Mouse (Mus musculus) liver, postnatal 0 days (tissue): ENCODE measurements at regions not wholly inside any gene's neighbourhood (a gene's known extent, or its start where the extent isn't known, plus 50 kb on each side); places are given as distances from the start of the nearest gene placed in this dataset.

Experiments used
- ATAC-seq: fragments of 200-750 bp; cut with Nextera tagmentation; 2 replicates; pipeline ENCODE4 v1.8.0; 2017; ENCODE audit warnings: mild to moderate bottlenecking, moderate library complexity
- DNase-seq: peaks from one replicate; pipeline ENCODE4 v3.0.0-alpha.2; 2016
- H3K27ac ChIP-seq: fragments of 300-500 bp; sonication (generic); 2 replicates; pipeline ENCODE4 v1.5.1; 2014; ENCODE audit warnings: antibody characterized with exemption, moderate library complexity, mild to moderate bottlenecking, low read depth
- H3K27me3 ChIP-seq: fragments of 300-500 bp; sonication (generic); 2 replicates; pipeline ENCODE4 v1.6.1; 2014; ENCODE audit warnings: low read length, control low read depth, mixed read lengths; ENCODE audit not compliant: insufficient read depth
- H3K36me3 ChIP-seq: fragments of 300-500 bp; sonication (generic); replicated peaks from 2 replicates; pipeline ENCODE4 v1.6.1; 2014; ENCODE audit warnings: mild to moderate bottlenecking, control low read depth, low read length, moderate library complexity, mixed read lengths; ENCODE audit not compliant: insufficient read depth
- H3K4me1 ChIP-seq: fragments of 300-500 bp; sonication (generic); 2 replicates; pipeline ENCODE4 v1.6.1; 2014; ENCODE audit warnings: antibody characterized with exemption, mild to moderate bottlenecking, control low read depth; ENCODE audit not compliant: insufficient read depth
- H3K4me2 ChIP-seq: fragments of 300-500 bp; sonication (generic); 2 replicates; pipeline ENCODE4 v1.6.1; 2014; ENCODE audit warnings: low read depth, mild to moderate bottlenecking, low read length, moderate library complexity, mixed read lengths
- H3K4me3 ChIP-seq: fragments of 300-500 bp; sonication (generic); 2 replicates; pipeline ENCODE4 v1.5.1; 2014; ENCODE audit warnings: low read depth, low read length
- H3K9ac ChIP-seq: fragments of 300-500 bp; sonication (generic); replicated peaks from 2 replicates; pipeline ENCODE4 v1.6.1; 2014; ENCODE audit warnings: mild to moderate bottlenecking, moderate library complexity
- H3K9me3 ChIP-seq: fragments of 300-500 bp; sonication (generic); 2 replicates; pipeline ENCODE4 v1.6.1; 2016; ENCODE audit warnings: mild to moderate bottlenecking, control low read depth, low read length, mixed read lengths
- CTCF ChIP-seq: sonication (generic); IDR thresholded peaks from 2 replicates; pipeline ENCODE4 v1.5.1; 2016; ENCODE audit warnings: antibody characterized with exemption, low read depth
- EP300 ChIP-seq: IDR thresholded peaks from 2 replicates; pipeline ENCODE4 v1.6.1; 2016; ENCODE audit warnings: antibody characterized with exemption, low read depth, mild to moderate bottlenecking
- WGBS: fragments of 180-500 bp; shearing (Covaris S2); extraction: QIAGEN DNeasy Blood & Tissue Kit; methylation state at CpG from one replicate; pipeline ENCODE4 v1.1.7; 2014; ENCODE audit not compliant: insufficient replicate concordance; 5-methylcytosine and 5-hydroxymethylcytosine counted together

GRCm38 (mm10) chr16:49965528-49966250 lies 165.4 kb downstream of the Cd47 start:
- no peaks in the 10 kb centered on the region for H3K27me3 ChIP-seq
- H3K9ac ChIP-seq = 0 out of 2 replicates have a peak overlapping the region, but pooled peaks have one; percentile 28
- ATAC-seq = peak; percentile 62
- no peaks in the 10 kb centered on the region for H3K36me3 ChIP-seq
- no peaks in the 10 kb centered on the region for H3K9me3 ChIP-seq
- peak overlapping the region; percentile 33 for H3K4me2 ChIP-seq
- peaks cover 22% of the 10 kb centered on the region for H3K4me1 ChIP-seq
- WGBS = 37% methylated on average over 7 of the region's 7 CpGs
- TF ChIP-seq EP300 (no peak), CTCF (no peak)
- no peak overlapping the region for H3K4me3 ChIP-seq
- H3K27ac ChIP-seq = peak overlapping the region; percentile 58
- DNase-seq = no peak

GRCm38 (mm10) chr16:49966251-49966588 lies 165.9 kb downstream of the Cd47 start:
- 43% methylated on average over 2 of the region's 2 CpGs for WGBS
- TF ChIP-seq EP300 (no peak), CTCF (no peak)
- peak; percentile 49 for ATAC-seq

GRCm38 (mm10) chr16:49967110-49967509 lies 166.8 kb downstream of the Cd47 start:
- H3K4me3 ChIP-seq = no peak overlapping the region
- TF ChIP-seq CTCF (no peak), EP300 (no peak)

More at GRCm38 (mm10) chr16:49966251-49966588, 165.9 kb downstream of the Cd47 start:
- H3K4me1 ChIP-seq = peaks cover 25% of the 10 kb centered on the region
- H3K27ac ChIP-seq = peak overlapping the region; percentile 58
- H3K4me2 ChIP-seq = peak overlapping the region; percentile 33; the same call in 1 of the 2 replicates
- no peak overlapping the region for H3K4me3 ChIP-seq
- no peaks in the 10 kb centered on the region for H3K27me3 ChIP-seq
- no peaks in the 10 kb centered on the region for H3K36me3 ChIP-seq
- no peak overlapping the region for H3K9ac ChIP-seq
- H3K9me3 ChIP-seq = no peaks in the 10 kb centered on the region
- no peak for DNase-seq

GRCm38 (mm10) chr16:49968291-49968870 lies 168.0 kb downstream of the Cd47 start:
- H3K4me2 ChIP-seq = no peak overlapping the region
- no peaks in the 10 kb centered on the region for H3K36me3 ChIP-seq
- H3K27me3 ChIP-seq = no peaks in the 10 kb centered on the region
- WGBS = 70% methylated on average over 4 of the region's 4 CpGs
- no peaks in the 10 kb centered on the region for H3K9me3 ChIP-seq
- no peak for ATAC-seq
- no peak overlapping the region for H3K27ac ChIP-seq
- TF ChIP-seq EP300 = no peak
- TF ChIP-seq CTCF = no peak
- no peak overlapping the region for H3K4me3 ChIP-seq
- H3K4me1 ChIP-seq = peaks cover 25% of the 10 kb centered on the region
- DNase-seq = no peak
- H3K9ac ChIP-seq = no peak overlapping the region

More at GRCm38 (mm10) chr16:49967110-49967509, 166.8 kb downstream of the Cd47 start:
- Histone ChIP-seq H3K36me3 (no peaks in the 10 kb centered on the region), H3K9ac (no peak overlapping the region), H3K9me3 (no peaks in the 10 kb centered on the region), H3K27ac (no peak overlapping the region), H3K4me1 (peaks cover 25% of the 10 kb centered on the region), H3K4me2 (no peak overlapping the region), H3K27me3 (no peaks in the 10 kb centered on the region)
- ATAC-seq (no peak), DNase-seq (no peak)
- 70% methylated on average over 7 of the region's 7 CpGs for WGBS

- DNase-seq (no peak), ATAC-seq (no peak)
- Histone ChIP-seq H3K9me3 (no peaks in the 10 kb centered on the region), H3K4me1 (peaks cover 25% of the 10 kb centered on the region), H3K4me2 (no peak overlapping the region), H3K36me3 (no peaks in the 10 kb centered on the region), H3K9ac (no peak overlapping the region), H3K4me3 (no peak overlapping the region), H3K27ac (no peak overlapping the region), H3K27me3 (no peaks in the 10 kb centered on the region)
- TF ChIP-seq CTCF = no peak
- no peak for TF ChIP-seq EP300
- 82% methylated on average over 4 of the region's 4 CpGs for WGBS
These were observed 168.7 kb downstream of the Cd47 start for GRCm38 (mm10) chr16:49969035-49969434.

- no peak overlapping the region for H3K27ac ChIP-seq
- no peaks in the 10 kb centered on the region for H3K36me3 ChIP-seq
- peaks cover 19% of the 10 kb centered on the region for H3K4me1 ChIP-seq
- no peaks in the 10 kb centered on the region for H3K27me3 ChIP-seq
- no peak overlapping the region for H3K4me2 ChIP-seq
- no peak for DNase-seq
- no peak for TF ChIP-seq EP300
- TF ChIP-seq CTCF = no peak
- no peak for ATAC-seq
- no peak overlapping the region for H3K4me3 ChIP-seq
- no peak overlapping the region for H3K9ac ChIP-seq
- H3K9me3 ChIP-seq = no peaks in the 10 kb centered on the region
- WGBS = 85% methylated on average over 2 of the region's 2 CpGs
These were observed 169.5 kb downstream of the Cd47 start for GRCm38 (mm10) chr16:49969693-49970296.
